Mouse (Mus musculus) v-Abl transformed pro-B cells (cell line): ENCODE results near the gene Caln1.

Experiments
- in situ Hi-C, 2 experiments: fragments of 400-800 bp; cut with MboI; formaldehyde crosslinking; loops; one replicate each; pipeline ENCODE4 v1.15.1; 2025; ENCODE audit not compliant: unreplicated experiment in 2 of 2

The Caln1 gene

DNA sequence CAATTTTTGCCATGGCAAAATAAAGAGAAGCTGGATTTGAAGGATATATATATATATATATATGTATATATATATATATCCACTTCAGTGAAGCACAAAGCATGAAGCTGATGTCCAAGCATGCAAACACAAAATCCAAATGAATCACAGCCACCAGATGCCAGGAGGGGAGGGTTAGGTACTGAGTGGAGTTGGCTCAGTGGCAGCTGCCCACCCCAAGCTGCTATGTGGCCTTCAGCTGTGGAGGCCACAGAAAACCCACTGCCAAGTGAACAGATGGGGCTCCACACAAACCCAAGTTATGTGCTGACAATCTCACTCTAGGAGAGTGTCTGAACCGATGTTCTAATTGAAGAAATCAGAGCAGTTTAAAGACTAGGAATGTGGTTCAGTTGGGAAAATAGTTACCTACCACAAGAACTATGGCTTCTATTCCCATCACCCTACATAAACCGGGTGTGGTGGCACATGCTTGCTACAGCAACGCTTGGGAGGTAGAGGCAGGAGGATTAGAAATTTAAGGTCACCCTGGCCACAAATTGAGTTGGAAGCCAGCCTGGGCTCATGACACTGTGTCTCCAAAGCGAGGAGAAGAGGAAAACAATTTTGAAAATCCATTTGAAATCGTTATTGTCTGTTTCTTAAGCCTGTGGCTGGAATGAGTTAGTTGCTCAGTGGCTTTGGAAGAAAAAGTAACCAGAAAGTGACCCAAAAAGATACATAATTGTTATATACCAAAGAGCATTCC lies 316.8 kb downstream of the Caln1 start:
- in situ Hi-C loops: no loop called here

DNA sequence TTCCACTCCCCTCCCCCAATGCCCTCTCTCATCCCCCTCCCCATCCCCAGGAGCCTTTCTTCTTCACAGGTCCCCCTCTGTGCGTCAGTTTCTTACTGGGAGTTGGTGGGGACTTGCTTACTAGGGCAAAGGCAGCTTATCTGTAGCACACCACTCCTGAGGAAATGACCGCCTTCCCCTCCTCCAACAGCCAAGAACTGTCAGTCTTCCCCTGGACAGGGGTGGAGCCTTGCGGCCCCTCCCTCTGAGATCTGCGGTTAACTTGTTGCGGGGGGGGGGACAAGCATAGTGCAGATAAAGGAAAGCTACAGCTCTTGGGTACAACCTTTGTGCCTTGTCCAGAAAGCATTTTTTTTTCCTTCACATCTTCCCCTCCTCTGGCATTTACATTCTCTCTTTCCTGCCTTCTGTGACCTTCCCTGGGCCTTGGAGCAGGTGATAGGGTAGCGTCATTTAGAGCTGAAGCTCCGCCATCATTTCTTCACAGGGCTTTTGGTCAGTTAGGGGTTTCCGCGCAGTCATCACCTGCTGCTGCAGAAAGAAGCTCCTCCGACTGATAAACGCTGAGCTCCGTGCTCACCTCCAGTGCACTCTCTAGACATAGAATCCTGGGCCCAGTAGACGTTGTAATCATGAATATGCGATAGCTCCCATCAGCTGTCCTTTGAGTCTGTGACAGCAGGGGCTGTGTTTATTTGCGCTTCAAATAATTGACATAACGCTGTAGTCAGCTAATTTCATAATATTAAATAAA lies 319.3 kb downstream of the Caln1 start:
- in situ Hi-C loops: no loop called here

DNA sequence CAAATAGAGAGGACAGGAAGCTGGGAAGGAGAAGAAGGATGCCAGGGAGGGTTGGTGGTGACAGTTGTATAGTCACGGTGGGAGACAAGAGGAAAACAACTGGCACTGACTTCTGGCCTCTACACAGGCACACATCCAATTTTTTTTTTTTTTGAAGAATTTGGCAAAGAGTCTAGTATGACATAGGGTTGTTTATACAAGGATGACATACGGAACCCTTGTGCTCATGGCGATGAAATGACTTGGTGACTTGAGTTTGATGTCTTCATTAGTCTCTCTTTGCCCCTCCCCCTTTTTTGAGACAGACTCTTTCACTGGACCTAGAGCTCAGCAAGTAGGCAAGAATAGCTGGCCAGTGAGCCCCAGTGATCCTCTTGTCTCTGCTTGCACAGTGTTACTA lies 322.1 kb downstream of the Caln1 start:
- in situ Hi-C loops: no loop called here

DNA sequence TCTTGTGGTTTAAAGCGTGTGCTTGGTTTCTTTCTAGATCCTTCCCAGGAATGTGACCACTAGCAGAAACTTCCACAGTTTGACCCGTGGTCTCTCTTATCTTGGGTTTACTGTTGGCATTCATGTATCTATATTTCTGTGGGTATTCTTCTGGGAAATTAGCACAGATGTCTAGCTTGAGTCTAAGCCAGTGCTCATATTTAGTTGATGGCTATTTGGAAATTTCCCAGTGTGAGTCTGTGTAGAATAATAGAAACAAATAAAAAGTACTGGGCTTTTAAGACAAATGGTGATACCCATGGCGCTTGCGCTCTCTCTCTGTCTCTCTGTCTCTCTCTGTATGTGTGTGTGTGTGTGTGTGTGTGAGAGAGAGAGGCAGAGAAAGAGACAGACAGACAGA lies 330.2 kb downstream of the Caln1 start:
- in situ Hi-C loops: no loop called here

DNA sequence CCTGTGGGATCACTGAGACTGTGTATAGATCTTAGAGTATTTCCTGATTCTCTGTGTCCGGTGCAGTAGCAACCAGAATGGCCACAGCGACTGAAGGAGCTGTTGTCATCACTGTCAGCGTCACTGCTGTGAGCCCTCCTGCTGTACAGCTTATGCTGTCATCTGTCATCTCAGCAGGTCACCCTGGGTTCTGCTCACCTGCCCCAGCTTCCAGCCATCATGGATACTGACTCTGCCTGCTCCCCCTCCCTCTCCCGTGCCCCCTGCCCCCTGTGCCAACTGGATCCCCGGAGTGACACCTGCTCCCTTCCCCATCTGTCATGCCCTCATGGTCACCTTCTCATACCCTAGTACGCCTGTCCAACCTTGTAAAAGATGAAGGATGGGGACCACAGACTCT lies 332.5 kb downstream of the Caln1 start:
- in situ Hi-C loops: no loop called here

DNA sequence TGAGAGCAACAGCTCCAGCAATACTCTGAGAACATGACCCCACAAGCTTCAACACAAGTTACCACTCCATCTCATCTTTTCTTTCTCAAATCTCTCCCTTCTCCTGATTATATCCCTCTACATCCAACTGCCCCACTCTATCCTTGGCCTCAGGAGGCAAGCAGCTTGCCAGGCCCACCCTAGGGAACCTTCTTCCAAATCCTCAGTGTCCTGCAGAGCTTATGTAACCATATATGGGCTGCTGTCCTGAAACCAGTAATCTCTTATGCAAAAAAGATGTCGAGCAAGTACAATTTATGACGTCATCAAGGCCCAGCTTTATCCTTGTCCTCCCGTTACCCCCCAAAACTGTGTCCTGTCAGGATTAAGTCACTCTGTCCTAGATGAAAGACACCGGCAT lies 333.1 kb downstream of the Caln1 start:
- in situ Hi-C loops: no loop called here

DNA sequence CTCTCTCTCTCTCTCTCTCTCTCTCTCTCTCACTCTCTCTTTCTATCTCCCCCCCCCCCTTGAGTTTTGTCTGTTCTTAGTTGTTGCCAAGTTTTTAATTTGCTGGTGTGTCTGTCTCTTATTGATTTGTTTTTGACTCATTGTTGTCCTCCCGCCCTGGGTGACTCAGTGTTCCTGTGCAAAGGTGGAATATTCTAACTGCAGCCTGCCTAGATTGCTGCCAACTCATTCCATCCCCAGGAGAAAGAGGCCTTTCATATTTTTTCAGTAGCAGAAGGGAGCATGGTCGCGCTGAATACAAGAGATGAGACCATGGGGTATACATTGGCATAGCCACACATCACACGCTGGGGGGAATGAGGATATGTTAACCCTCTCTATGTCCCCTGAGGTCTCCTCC lies 335.6 kb downstream of the Caln1 start:
- in situ Hi-C loops: no loop called here

DNA sequence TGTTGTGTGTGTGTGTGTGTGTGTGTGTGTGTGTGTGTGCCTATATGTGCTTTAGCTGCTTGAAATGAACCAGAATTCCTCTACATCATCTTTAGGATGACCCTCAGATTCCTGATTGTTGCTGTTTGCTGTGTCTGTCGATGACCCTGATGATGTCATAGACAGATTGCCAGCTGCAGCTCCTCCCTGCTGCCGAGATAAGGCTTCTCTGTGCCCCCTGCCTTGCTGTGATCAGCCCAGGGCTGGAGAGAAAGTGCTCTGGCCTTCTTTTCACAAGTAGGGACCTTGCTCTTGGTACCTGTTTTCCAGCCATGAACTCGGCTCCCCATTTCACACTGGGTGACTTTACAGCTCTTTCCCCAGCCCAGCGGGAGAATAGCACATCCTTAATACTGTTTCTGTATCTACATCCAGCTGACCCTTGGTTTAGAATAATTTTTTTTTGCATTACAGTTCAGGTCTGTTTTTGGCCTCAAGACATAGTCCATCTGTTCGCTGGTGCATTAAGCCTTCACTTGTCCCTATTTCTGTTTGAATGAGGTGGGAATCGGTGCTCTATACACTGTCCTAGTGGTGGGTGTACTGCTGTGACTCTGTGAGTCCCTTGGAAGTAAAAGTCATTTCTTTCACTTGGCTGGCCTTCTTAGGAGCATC lies 337.1 kb downstream of the Caln1 start:
- in situ Hi-C loops: no loop called here

DNA sequence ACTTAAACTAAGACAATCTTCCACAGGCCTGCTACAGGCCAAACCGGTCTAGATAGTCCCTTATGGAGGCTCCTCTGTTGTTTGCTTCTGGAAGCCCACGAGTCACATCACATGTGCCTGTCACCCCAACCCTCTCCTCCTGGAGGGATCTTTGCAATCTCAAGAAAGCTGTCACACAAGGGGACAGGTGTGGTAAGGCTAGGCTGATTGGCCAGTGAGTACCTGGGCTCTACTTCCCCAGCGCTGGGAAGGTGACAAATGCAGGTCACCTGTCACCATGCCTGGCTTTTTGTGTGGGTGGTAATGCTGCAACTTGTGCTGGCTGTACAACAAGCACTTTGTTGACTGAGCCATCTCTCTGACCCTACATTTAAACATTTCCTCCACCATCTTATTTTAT lies 338.5 kb downstream of the Caln1 start:
- in situ Hi-C loops: no loop called here

DNA sequence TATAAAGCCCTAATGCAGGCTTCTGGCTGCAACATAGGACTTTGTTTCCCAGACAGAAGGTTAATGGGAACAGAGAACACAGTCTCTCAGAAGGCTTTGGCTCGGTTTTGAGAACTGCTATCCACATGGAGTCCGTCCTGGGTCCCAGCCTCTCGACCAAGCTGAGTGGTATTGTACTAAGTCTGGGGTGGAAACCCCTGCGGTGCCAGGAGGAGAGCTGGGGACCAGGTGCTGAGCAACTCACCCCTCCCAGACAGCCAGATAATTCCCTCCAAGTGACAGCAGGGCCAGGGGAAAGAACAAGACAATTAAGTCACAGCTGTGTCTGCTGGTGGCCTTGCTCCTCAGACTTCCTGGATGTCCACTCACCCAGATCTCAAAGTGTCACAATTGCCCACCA lies 339.4 kb downstream of the Caln1 start:
- in situ Hi-C loops: no loop called here

DNA sequence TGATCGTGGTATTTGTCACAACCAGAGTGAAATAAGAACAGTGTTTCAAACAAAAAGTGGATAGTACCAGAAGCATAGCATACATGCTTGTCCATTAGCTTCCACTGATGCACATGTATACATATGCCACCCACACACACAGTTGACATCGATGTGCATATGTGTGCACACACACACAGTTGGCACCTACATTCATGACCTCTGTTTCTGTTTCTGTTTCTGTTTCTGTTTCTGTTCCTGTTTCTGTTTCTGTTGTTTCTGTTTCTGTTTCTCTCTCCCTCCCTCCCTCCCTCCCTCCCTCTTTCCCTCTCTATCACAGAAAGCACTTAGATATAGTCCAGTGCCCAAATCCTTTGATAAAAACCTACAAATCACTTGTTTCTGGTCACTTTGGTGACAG lies 342.4 kb downstream of the Caln1 start:
- in situ Hi-C loops: no loop called here

DNA sequence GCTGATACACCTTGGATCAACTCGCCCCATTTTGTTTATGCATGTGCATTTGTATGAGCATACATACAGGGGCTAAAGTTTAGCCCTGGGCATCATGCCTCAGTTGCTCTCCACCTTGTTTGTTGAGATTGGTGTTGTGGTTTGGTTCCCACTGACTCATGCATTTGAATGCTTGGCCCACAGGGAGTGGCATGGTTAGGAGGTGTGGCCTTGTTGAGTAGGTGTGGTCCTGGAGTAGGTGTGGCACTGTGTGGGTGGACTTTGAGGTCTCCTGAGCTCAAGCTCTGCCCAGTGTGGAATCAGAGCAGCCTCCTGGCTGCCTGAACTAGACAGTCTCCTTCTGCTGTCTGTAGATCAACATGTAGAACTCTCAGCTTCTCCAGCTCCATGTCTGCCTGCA lies 343.0 kb downstream of the Caln1 start:
- in situ Hi-C loops: no loop called here

DNA sequence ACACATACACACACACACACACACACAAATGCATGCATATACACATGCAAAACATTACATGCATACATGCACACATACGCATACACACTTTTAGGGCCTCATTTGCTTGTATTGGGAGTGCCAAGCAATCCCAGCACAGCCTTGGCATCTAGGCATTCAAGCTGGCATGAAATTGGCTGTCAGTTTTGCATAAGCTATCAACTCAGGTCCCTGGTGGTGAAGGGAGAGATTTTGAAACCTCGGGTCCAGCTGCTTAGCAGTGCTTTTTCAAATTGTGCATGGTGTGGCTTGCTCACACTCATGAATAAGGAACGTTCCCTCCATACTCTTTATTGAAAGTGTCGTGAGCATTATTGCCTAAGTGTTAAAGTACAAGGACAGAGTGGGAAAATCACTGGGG lies 345.9 kb downstream of the Caln1 start:
- in situ Hi-C loops: no loop called here

DNA sequence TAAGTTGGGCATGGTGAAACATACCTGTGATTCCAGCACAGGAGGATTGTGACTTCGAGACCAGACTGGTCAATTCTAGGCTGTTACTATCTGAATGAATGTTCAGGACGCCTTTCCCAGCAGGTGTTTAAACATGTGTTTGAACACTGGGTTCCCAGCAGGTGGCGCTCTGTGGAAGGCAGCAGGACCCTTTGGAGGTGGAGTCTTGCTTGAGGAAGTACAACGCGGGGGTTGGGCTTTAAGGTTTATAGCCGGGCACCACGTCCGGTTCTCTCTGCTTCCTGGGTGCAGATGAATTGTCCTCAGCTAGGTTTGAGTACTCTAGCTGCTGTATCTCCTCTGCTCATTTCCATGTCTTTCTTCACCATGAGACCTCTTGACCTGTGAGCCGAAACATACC lies 349.1 kb downstream of the Caln1 start:
- in situ Hi-C loops: no loop called here

DNA sequence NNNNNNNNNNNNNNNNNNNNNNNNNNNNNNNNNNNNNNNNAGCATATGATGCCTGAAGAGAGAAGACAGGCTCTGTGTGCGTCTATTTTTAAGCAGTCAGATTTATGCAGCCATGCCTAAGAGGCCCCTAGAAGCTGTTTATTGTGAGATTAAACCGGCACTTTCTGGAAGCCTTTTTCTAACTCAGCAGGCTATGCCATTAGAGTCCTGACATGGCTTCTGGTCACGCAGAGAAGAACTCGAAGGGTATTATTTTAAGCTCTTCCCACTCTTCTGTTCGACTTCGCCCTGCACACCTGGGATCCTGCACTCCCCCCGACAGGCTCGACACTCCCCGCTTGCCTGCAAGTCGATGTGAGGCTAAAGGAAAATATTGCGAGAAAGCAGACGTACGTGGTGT lies 372.9 kb downstream of the Caln1 start:
- in situ Hi-C loops: no loop called here

DNA sequence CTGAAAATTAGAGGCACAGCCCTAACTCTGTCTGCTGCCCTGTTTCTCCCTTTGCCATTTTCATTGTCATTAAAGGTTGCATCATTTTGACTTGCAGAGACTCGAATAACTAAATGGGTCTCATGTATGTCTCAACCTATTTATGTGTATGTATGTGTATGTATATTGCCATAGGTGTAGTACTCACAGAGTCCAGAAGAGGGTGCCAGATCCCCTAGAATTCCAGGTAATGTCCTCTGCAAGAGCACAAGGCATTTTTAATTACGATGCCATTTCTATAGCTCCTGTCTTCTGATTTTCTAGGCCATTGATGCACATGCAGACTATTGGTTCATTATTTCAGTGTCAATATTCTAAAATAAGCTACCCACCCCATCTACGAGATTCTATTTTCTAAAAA lies 388.3 kb downstream of the Caln1 start:
- in situ Hi-C loops: no loop called here

DNA sequence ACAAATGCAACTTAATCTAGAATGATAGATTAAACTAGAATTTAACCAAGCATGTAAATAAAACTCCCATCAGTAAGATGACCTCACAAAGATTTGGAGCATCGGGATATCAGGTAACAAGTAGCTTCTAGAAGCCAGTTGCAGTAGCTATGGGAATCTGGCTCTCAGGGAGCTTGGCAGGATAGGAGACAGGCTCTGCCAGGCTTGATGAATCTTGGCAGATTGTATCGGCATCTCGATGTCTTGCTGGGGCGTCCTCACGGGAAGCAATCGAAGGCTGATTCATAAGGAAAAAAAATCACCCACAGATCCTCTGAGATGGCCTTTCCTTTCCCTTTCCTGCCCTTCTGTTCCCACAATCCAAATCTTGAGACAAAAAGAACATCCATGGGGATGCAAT lies 396.5 kb downstream of the Caln1 start:
- in situ Hi-C loops: no loop called here

DNA sequence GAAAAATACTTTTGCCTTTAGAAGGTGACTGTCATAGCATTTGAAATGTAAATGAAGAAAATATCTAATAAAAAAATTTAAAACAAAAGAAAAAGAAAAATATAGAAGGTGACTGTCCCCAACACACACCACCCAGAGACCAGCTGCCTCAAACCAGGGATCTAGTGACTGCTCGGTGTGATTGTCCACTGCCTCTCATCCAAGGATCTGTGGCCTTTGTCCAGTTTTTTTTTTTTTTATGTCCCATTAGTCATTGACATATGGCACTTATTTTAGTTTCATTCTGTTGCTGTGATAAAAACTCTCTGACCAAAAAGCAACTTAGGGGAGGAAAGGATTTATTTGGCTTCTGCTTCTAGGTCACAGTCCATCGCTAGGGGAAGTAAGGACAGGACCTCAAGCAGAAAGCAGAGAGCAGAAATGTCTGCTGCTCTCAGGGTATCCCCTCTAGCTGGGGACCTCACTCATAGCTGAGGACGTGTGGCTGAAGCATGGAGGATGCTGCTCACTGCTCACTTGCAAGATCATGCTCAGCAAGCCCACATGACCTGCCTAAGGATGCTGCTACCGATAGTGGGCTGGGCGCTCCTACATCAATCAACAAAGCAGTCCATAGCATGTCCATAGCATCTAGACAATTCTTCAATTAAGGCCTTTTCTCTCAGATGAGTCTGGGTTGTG lies 401.9 kb downstream of the Caln1 start:
- in situ Hi-C loops: no loop called here

DNA sequence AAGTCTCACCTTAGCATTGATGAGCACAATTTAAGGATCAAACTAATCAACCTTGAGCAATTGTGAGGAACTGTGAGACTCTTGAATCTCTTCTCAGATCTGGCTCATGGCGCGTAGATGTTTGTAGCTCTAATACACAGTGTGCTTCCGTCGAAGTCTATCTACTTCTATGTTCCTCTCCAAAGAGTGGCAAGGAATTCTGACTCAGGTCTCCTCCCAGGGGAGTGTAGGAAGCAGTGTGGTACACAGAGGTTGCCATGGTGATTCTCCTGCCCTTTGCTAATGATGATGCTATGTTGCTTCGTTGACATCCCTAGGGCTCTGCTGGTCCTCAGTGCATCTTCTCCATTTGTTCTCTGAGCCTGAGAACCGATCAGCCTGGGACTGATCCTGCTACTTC lies 403.2 kb downstream of the Caln1 start:
- in situ Hi-C loops: no loop called here

DNA sequence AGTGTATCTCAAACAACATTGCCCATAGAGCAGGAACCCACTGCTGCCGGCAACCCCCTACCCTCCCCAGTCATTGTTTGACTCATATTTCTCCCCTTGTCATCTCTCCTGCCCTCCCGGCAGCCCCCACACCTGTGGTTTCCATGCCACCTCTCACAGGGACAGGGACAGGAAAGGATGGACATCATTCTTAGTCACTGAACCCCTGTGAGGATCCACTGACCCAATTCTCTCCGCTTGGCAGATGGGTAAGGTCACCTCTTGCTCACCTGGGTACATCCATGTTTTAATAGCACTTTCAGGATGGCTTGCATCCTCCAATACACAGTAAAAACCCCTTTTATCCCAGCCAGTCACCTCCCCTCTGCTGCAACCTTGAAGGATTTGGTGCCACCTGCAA lies 405.7 kb downstream of the Caln1 start:
- in situ Hi-C loops: no loop called here

DNA sequence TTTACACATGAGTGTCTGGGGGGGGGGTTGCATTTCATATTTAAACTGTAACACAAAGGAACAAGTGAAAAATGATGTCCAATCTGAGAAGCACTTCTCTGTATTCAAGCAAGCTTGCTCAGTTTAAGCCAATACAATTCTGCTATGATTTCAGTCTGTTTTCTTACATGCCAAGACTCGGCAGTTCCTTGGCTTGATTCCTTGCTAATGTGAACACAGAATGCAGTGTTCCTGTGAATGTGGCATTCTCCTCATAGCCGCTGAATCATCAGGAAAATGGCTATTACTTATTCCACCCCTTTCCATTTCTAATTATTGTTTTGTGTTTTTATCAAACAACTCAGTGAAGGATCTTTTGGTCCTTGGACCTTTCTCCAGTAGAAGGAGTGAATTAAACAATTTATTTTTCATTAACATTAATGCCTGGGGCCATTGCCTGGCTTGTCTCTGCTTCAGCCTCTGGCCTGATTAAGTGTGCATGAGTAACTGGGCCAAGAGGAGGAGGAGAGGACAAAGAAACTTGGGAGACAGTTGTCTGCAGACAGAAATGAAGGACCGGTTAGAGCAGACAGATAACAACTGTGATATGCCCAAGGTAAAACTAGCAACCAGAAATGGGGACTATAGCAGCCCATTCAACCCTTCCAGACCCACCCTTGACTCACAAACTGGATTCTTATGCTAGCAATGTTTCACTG lies 423.6 kb downstream of the Caln1 start:
- in situ Hi-C loops: no loop called here
